Mouse (Mus musculus) cerebellum, adult 8-10 months (tissue): ENCODE results near the gene Dmbx1.

ENCODE experiments used
- DNase-seq: peaks from one replicate; pipeline ENCODE4 v3.0.0; 2022

The Dmbx1 gene

DNA sequence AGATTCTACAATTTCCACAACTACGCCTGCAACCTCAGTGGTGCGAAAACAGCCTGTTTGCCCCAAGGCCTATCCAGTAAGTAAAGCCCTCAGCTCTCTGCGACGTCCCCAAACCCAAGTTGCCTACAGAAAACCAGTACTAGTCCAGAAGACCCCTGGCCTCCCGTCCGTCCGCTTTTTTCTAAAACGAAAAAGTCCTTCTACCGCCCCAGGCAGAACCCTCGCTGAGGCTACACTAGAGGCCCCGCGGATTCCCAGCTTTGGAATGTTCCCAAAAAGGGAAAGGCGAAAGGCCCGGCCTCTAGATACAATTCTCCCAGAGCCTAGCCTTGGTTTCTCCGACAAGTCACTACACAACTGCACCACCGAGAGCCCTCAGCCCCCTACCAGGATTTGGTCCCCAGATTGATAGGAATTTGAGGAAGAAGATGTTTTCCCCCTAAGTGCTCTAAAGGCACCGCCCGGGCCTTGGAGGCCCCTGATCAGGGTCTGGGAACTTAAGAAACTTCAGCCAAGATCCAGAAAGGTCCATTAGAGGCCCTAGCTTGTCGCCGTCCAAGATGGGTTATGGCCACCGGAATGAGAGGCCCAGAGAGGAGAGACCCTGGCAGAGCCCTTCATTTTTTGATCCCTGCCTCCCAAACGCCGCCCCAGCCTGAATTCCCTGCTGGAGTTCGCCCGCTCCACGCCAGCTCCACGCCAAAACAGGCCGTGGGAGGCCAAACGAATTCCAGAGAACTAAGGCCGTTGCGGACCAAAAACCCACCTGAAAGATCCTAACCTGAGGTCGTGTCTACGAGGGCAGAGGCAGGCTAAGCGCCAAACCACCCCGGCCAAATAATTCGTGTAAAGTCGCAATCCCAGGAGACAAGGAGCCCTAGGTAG, 1.2 kb downstream of the Dmbx1 start:
- DNase-seq = peak; percentile 43

DNA sequence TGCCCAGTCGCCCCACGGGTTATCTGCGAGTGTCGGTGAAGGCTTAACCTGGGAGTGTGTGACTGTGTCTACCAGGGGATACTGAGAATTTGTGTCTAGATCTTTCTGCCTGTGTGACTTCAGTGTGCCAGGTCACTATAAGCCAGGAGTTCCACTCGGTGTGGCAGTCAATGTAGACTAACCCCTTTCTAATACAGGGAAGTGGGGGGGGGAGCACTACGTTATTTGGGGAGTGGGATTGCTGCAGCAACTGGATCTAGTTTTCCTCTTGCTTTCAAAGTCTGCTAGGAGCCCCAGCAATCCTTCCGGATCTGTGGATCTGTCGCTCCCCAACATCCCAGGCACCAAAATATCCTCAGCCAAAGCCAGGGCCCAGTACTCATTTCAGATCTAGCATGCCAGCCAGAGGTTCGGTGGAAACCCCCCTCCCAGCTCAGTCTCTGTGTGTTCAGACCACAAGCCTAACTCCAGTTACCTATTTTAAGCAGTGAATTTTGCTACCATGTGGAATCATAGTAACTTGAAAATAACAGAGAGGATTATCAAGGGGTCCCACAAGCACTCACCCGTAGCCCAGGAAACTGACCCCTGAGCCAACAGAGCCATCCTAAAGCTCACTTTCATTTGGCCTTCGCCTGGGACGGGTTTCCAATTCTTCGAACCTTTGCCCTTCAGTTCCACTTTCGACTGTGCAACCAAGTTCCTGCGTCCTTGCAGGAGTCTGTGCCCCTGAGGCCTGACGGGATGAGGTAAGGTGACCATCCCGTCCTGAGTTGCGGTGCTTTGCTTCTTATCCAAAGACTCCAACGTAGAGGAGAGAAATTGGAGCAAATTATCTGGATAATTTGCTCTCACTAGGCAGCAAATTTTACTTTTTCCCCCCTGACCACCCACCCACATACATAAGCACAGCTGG, 2.4 kb downstream of the Dmbx1 start:
- no peak for DNase-seq

DNA sequence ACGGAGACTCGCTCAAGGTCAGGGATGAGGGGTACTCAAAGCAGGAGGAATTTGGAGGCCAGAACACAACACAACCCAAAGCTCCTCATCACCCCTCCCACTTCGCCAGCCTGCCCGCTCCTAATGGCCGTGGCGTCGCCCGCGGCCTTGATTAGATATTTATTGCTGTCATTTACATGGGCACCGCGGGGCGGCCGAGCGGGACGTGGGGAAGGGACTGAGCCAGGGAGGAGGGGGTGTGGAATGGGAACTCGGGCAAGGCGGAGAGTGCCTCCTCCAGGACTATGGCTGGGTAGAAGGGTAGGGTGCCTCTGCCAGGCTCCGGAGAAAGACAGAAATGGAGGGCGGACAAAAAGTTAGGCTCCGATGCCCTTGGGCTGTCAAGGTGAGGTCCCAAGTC, 3.1 kb downstream of the Dmbx1 start:
- DNase-seq = no peak

DNA sequence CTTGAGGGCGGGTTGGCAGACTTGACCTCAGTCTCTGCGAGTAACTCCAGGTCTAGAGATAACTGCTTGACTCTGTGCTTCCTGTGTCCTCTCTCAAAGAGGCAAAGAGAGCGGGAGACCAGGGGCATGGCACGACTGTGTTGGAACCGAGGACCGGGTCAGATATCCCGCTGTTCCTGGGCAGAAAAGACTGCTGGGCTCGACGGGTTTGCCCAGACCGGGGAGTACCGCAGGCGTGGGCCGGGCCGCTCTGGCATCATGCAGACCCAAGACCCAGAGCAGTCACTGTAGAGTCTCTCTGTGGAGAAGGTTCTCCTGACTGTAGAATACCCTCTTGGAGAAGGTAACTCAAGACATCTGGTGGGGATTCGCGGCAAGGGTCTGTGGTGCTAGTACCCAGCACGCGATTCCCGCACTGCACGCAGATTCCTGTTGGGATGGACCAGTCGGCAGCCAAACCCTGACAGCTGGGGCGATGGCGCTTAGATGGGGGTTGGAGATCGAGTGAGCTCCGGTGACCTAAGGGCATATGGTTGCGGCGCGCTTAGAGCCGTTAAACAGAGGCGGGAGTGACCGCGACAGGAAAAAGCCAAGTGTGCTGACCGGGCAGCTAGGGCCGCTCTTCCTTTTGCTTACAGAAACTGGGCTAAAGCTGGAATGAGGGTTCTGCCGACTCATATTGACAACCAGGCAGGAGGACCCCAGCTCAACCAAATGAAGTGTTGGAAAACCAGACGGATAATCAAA, 3.7 kb downstream of the Dmbx1 start:
- no peak for DNase-seq

DNA sequence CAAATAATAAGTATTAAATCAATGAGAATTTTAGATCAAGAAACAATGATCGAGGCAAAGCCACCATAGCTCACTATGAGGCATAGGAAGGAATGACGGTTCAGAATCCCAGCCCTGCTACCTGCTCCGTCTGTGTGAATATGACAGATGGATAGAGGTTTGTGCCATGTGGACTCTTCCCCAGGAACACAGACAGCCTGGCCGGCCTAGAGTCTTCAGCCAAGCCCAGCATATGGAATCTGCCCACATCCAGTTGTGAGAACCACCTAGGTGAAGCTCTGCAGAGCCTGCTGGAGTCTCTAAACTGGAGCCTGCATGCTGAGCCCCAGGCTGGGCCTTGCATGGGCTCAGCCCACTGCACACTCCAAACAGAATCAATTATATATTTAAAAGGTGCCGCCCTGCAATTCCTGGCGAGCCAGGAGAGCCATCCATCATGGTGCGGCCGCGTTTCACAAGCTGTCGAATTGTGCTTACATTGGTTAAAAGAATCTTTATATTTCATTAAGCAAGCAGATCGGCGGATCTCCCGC, 8.1 kb downstream of the Dmbx1 start:
- no peak for DNase-seq

DNA sequence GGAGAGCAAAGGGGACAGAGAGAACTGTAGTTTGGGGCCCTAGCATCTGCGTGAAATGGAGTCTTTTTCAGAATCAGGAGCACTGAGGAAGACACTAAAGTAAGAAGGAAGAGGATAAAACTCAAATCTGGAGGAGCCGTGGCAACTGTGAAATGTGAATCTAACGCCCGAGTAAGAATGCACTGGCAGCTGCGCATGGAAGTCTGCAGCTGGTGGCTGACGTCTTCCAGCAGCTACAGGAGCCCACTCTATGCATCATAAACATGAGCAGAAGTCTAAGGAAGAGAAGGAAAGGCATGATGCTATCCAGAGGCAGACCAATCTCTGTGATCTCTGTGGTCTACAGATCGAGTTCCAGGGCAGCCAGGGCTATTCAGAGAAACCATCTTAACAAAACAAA, 12.1 kb downstream of the Dmbx1 start:
- no peak for DNase-seq

DNA sequence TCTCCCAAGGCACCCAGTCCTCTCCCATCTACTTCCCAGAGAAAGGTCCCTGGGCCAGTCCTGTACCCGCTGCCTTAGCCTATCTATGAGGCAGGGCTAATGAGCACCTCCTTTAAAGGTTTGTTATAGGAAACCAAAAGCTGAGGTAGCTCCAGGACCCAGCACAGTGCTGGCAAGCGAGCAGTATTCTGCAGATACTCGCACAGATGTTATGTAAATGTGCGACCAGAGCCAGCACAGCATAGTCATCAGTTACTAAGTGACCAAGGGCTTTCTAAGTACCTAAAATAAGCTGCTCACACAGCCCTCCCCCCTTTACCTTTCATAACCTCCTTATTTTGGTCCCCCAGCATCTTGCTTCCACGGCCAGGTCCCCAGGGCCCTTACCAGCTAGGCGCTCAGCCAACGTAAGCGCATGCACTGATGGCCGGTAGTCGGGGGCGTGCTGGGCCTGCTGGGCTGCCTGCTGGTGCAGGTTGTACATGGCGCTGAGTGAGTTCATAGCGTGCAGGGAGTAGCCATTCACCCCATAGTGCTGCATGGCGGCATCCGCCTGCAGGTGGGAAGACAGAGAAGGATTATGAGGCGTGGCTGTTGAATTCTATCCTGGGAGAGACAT, 16.4 kb downstream of the Dmbx1 start:
- DNase-seq = no peak

DNA sequence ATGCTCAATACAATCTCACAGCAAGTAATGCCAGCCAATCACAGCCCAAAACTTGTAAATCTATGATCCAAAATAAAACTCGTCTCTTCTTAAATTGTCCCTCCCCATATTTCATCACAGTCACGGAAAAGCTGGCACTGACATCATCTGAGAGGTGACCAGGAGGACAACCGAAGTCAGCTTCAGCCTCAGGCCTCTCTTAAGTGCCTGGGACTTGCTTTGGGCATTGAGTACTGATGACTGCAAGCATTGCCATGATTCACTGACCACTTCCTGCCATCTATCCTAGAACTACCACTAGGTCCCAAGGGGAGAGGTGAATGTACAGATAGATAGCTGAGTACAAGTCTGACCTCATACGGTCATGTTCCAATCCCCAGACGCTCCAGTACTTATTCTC, 17.0 kb downstream of the Dmbx1 start:
- DNase-seq = no peak

DNA sequence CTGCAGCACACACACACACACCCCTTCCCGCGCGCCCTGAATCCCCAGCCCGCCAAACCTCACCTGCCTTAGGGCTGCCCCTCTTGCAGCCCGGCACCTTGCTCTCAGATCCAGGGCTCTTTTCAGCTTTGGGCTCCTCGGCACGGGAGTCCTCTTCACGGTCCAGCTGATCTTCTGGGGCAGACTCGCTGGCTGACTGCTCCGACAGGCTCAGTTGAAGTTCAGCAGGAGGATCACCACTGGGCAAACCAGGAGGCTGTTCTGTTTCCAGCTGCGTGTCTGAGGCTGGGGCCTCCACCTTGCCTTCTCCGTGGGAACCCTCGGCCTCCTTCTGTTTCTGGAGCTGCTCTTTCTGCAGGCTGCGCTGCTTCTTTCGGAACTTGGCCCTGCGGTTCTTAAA, 19.8 kb downstream of the Dmbx1 start:
- DNase-seq = no peak

DNA sequence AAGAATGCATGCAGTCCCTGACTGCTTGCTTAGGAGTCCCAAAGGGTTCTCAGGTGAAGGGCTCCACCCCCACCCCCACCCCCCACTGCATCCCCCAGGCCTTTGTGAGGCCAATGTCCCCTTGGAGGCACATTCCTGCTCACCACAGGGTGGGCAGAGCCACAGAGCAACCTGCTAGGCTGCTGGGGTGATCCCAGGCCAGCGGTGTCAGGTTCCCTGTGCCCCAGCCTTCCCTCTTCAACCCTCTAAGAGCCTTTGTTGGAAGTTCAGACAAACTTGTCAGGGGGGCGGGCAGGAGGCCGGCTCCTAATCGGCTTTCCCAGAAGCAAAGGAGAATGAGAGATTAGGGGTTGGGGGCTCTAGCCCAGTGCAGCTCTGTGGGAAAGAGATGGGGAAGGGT, 28.1 kb downstream of the Dmbx1 start:
- DNase-seq = no peak

DNA sequence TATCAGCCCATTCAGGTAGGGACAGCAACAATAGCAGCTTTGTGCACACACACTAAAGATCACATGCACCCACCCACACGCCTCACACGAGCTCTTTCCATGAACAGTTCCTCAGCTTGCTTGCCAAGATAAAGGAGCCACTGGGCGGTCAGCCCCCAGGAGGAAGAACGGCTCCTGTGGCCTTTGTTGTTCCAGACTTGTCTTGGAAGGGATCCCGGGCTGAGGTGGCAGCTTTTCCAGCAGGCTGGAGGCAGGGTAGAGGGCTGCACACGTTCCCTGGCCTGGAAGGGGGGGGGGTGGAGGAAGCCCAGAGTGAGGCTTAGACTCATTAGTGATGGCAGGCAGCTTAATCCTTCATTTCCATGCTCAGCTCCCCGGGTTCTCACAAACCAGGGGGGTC, 31.1 kb downstream of the Dmbx1 start:
- DNase-seq = no peak

DNA sequence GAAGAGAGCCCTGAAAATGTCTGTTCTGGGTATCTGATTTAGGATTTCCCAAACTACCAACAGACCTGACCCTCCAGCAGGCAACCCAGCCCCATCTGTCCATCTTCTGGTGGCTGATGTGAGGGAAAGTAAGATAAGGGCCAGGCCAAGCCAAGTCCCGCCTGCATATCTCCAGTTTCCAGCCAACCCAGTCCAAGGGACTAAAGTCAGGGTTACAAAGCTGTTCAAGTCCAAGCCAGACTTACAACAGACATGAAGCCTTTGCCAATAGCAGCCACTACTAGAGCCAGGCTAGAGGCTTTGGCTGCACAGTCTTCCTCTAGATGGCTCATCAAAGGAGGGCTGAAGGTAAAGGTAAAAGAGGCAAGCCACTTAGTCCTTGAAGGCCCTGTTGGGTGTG, 31.7 kb downstream of the Dmbx1 start:
- no peak for DNase-seq

DNA sequence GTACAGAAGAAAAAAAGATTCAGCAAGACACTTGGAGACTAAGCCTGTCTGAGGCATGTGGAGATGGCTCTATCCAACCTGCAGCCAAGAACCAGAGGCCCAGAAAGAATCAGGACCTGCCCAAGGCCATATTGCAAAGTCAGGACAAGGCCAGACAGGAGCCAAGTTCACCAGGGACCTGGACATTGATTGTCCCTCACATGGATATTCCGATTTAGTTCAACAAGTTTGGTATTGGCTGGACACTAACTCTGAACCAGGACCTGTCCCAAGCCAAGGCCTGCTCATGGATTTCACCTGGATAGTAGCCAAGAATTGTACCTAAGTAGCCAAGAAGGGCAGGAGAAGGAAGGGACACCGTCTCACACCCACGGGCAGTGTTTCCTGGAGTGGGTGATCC, 32.9 kb downstream of the Dmbx1 start:
- DNase-seq = no peak

DNA sequence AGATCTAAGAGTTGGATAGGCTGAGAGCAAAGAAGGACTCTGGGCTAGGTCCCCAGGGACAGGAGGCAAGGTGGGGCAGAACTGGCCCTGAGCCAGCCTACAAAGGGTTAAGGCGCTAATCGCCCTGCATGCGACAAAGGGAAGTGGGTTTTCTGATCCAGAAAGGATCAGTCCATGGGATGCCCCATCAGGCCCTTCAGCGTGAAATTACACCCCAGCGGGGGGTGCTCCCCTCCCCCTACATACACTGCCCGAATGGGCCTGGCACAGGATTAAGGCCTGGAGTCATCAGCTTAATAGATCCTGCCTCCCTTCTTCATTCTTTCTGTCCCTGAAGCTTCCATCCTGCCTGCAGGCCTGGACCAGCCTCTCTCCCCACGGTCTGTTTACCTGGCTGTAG, 34.0 kb downstream of the Dmbx1 start:
- no peak for DNase-seq

DNA sequence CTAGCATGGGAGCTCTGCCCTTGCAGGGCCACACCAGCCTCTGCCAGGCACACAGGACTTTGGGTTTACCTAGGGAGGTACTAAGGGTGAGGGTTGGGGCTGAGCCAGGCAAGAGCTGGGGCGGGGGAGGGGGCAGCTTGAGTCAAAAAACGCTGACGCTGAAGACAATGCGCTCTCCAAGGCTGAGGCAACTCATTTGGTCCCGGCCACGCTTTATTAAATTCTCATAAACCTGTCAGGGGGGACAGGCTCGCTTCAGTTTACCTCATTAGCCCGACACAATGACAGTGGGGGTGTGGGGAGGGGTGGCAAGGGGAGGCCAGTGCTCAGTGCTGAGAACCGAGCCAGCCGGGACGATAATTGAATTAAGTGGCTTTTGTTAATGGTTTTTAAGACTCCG, 35.4 kb downstream of the Dmbx1 start:
- no peak for DNase-seq

DNA sequence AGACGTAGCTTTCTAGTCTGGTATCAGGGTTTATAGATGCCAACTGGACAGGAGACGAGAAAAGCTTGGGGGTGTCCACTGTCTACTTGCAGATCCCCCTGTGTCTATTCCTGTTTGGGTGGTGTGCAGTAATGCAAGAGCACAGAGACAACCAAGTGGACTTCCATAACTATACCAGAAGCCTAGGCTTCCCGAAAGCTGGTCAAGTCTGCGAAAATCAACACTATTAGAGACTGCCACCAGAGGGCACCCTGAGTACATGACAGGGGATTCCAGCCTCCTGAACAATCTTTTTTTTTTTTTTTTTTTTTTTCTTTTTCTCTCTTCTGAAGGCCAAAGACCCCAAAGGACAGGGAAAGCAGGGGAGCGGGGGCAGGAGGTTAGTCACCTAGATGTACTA, 36.9 kb downstream of the Dmbx1 start:
- DNase-seq = peak; percentile 77

DNA sequence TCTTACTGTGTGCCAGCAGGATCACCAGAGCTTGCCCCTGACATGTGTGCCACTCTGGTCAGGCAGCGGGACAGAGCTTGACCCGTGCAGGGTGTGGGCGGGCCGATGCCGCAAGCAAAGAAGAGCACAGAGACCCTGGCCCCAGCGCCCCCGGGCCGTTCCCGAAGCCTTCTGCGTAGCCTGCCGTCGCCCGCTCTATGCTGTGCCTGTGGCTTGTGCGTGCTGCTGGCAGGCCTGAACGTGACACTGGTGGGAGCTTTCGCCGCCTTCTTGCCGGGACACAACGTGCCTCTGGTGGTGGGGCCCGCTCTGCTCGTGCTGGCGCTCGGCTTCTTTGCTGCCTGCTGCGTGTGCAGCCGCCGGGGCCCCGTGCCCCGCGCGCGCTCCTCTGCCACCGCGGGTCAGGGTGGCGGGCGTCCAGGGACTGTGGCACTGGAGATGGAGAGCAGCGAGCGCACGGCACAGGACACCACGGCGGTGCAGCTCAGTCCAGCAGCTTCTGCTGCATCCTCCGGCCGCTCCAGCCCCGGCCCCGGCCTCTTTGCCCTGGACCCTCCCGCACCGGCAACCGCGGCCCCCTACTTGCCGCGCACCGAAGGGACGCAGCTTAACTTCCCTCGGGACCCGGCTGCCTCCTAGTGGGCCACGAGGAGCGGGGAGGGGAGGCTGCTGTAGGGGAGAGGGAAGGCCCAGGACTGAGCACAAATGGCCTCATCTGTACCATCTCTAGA, 41.7 kb downstream of the Dmbx1 start:
- DNase-seq = no peak

DNA sequence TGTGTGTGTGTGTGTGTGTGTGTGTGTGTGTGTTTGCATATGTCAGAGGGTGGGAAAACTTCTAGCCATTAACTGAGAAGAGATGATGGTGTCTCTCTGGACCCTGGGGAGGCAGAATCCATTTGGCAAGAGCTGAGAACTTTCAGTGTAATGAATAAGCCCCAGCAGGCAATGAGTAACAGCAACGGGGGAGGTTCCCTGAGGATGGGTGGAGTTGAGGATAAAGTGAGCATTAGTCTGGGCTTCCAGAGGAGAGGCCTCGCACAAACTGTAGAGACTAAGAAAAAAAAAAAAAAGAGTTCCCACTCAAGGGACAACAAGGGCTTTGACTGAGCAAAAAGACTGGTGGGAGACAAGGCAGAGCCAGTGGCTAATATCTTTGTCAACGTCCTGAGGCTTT, 45.4 kb downstream of the Dmbx1 start:
- DNase-seq = no peak

DNA sequence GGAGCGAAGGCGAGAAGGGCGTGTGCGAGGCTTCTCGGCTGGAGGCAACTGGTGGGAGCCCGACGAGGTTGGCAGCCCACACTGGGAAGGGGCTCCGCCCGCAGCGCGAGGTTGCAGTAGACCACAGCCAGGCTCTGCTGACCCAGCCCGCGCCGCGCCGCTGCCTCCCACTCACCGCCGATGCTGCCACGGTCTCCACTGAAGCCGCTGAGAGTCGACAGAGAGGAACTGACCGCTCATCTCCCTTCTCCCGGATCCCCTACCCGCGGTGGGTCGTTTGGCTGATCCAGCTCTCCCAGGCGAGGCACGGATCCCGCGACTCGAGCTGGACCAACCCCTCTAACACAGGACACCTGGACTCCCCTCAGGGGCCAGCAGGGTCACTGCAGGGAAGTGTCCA, 49.2 kb downstream of the Dmbx1 start, which contains the start of gene 6430628N08Rik:
6430628N08Rik (plus strand) TSS at position 113 of the 400 bp plus-strand sequence.
- DNase-seq = no peak

DNA sequence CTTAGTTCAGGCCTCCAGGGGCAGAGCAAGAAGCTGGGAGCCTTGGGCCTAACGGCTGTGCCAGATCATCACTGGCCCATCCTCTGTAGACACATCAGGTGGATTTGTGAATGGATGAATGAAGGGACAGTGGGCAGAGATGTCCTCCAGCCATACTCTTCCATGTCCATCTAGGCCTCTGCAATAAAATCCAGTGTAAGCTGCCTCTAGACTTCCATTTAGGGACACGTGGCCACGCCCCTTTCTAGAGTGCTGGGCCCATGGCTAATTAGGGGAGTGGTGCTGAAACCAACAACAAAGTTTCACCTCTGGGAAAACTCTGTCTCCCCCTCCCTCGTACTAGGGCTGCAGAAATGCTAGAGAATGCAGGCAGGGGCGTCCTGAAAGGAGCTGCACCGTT, 49.7 kb downstream of the Dmbx1 start:
- DNase-seq = no peak

DNA sequence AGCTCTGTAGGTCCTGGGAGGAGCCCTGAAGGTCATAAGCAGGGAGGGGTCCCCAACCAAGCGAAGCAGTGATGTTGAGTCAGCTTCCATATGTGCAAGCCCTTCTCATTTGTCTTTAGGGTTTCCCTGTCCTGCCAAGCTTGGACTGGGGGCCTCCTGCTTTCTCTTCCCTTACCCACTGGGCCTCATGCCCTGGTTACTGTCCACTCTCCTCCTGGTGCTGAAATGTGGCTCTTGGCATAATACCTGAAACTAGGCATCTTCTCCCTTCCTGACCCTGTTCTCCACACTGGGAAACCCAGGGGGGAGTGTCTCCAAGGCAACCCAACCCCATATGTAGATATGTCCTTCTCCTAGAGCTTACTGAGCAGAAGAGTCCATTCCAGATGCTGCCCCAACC, 52.9 kb downstream of the Dmbx1 start:
- DNase-seq = no peak

DNA sequence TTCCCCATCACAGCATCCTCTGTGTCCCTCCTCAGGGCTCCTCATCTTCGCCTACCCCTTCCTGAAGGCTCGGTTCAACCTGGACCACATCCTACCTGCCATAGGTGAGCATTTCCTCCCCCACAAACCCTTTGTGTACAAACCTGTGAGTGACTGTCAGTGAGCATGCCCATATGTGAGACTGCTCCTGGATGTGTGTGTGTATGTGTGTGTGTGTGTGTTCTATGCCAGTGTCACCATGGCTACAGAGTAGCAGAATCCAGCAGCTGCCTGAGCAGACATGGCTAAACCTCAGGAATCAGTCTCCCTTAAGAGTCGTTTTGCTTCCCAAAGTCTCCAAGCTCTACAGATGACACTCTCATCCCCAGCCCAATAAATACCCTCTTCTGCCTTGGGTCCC, 53.9 kb downstream of the Dmbx1 start:
- no peak for DNase-seq
